Mouse (Mus musculus) layer of hippocampus, postnatal 25 days (tissue): ENCODE measurements at regions not wholly inside any gene's neighbourhood (a gene's known extent, or its start where the extent isn't known, plus 50 kb on each side); places are given as distances from the start of the nearest gene placed in this dataset.
A peak's percentile ranks its signal among the peaks of the same experiment; 100 is the strongest.

Experiments
- DNase-seq, 2 experiments: peaks; one replicate each; pipeline ENCODE4 v3.0.0; 2022; ENCODE audit warnings: mixed read lengths in 2 of 2, low spot score in 1 of 2; ENCODE audit errors: extremely low spot score in 1 of 2

DNA sequence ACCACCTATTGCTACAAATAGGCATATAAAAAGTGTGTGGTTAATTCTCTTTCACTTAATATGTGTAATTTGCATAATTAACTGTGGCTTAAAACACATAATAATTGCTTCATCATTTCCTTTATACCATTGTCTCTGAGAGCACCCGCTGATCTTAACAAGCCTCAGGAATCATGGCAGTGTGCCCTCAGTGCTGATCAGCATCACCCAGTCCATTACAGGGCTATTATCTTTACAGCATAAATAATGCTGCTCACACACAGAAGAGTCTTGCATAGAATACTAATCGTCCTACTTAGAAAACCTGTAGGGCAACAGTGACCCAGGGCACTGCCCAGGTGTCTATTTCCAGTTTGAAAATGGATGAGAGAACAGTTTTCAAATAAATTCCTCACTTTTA lies 102.4 kb downstream of the Gm597 start:
- DNase-seq: no peak

DNA sequence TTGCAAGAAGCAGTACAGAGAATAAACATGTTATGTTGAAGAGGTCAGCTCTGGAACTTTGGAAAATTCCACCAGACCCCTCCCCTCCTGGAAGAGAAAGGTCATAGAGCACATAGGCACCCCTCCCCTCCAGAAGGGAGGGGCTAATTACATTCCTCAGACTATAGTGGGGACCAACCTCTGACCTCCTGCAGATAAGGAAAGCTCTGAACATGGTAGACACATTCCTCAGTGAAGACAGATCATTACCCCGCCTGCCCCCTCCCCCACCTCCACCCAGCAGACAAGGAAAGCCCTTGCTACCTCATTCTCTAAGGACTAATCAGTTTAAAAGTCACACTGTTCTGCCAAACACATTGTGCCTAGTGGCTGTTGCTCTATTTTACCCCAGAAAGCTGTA lies 104.7 kb downstream of the Gm597 start:
- DNase-seq: no peak

DNA sequence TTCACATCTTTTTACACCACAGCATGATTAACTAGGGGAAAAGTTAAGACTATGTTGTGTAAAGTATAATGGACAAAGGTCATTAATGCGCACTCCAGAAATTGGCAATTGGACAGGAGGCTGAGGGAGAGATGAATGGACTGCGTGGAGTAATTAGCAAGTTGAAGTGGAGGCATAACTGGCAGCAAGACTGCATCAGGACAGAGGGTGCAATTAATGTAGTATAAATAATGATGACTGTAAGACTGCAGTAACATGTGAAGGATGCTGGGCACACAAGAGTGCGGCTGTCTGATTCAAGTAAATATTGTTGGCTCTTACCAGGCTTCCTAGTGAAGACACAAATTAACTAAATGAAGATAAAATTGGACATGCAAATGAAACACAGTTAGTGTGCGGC lies 139.2 kb downstream of the Gm597 start:
- DNase-seq: no peak

DNA sequence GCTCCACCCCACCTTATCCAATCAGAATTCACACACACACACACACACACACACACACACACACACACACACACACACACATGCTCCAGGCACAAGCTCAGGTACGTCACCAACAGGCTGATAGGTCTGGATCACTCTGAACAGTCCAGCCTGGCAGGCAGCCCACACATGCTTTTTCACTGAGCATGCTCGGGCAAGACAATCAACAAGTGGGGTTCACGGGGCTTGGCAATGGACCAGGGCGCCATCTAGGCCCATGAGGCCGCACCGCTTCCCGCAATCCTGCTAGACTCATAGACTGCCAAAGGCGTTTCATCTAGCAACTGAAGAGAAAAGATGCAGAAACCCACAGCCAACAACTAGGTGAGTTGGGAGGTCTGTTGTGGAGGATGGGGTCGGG lies 157.3 kb downstream of the Gm597 start:
- DNase-seq: peak in 1 of 2 experiments; percentile 2

DNA sequence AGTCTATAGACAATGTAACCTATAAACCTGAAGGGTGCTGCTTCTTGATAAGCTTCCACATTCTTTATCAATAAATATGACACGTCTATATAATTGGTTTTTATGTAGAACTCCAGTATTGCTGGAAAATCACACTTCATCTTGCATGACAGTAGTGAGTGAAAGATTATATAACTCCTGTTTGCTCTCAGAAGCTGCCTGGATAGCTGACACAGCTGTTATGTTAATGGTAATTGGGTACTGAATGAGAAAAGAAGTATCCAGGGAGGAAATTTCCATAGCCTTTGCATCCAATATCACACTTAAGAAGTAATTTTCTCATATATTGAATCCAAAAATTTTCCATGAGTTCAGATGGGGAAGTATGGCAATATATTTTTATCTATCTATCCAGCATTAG lies 177.7 kb downstream of the Gm597 start:
- DNase-seq: no peak

DNA sequence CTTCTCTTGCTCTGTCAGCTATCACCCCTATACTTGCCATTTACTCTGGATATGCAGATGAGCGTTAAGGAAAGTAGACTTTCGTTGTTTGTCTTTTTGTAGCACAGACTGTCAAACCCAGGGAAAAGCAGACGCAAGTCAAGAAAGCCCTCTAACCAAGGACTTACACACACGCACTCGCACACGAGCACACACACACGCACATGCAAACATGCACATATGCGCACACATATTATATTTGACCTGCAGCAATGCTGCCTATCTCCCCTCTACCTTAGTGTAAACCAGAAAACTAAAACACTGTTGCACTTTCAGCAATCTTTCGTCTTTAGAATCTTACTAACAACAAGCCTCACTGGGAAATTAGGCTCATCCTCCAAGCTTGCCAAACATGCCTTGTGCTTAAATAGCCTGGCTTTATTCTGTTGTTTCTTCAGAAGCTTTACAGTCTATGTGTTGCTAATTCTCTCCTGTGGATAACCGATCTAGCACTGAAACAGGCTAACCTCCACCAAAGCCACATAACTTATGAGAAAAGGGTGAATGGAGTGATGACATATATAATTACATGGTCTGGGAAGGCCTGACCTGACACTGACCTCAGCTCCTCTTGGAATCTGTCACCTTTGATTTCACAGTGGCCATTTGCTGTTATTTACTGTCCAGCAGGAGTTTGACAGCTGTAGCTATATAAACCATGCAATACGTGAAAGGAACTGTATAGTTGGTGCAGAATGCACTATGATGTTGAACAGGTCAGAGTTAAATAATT lies 214.5 kb downstream of the Gm597 start:
- no peak for DNase-seq

DNA sequence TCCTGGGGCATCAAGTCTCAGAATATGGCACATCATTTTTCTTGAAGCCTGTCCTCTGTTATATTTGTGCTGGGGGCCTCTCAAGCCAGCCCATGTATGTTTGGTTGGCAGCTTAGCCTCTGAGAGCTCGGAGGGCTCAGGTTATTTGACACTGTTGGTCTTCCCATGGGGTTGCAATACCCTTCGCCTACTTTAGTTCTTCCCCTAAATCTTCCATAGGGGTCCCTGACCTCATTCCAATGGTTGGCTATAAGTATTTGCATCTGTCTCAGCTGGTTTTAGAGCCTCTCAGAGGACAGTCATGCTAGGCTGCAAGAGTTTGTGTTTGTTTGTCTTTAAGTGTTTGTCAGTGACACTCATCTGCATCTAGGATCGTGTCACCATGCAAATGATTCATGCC lies 216.2 kb downstream of the Gm597 start:
- DNase-seq: no peak
